Mouse (Mus musculus): Measurements from ENCODE around the gene Pxk. TPM values are rescaled to one million over a fixed set of nuclear protein-coding genes. Genes with fewer than 3 reads are reported as not detected.

Gene Pxk
- polyA plus RNA-seq, 1 experiment from 2014 or later: 39.4 TPM

DNA sequence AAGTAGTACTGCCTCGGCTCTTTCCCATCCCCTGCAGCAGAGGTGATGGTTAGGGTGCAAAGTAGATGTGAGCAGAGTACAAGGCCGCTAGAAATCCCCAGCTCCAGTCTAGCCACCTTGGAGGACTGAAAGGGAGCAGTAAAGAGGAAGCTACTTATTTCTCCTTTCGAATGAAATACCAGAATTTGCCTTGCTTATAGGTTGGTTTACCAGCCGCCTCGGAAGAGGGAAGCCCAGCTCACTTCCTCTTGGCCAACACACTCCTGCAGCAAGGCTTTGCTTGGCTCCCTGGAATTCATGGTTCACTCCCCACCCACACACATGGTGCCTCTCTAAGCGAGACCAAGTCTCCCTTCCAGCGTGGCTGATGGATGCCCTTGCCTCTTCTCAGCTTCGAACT, 34.8 kb downstream of the Pxk start:
- Histone ChIP-seq H3K4me2 (no peak overlapping the region), H3K27ac (no peak overlapping the region), H3K9ac (no peak overlapping the region), H3K4me1 (peaks cover 5% of the 10 kb centered on the region), H3K9me3 (replicated peaks) (no peaks in the 10 kb centered on the region), H3K4me3 (no peak overlapping the region), H3K36me3 (ENCODE audit: poor library complexity, severe bottlenecking) (peaks cover 17% of the 10 kb centered on the region; the same call in 1 of the 2 replicates), H3K27me3 (no peaks in the 10 kb centered on the region)
- WGBS: 86% methylated on average over 8 of the region's 8 CpGs
- ATAC-seq: no peak

DNA sequence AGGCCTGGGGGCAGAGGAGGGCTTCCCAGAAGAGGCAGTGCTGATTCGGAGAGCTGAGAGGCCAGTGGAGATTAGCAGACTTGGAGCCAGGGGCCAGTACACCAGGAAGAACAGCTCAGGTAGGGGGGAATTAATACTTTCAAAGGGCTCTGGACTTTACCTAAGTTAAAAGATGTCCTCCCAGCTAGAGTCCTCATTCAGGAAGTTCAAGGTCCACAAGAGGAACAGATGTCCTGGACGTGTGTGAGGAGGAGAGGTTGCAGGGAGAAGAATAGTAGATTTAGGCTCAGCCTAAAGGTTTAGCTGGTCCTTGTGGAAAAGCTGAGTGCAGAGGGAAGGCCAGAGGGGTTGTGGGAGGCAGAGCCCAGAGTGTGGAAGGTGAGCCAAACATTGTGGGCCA, 36.2 kb downstream of the Pxk start:
- Histone ChIP-seq H3K4me3 (no peak overlapping the region), H3K9ac (no peak overlapping the region), H3K4me2 (no peak overlapping the region), H3K4me1 (peaks cover 5% of the 10 kb centered on the region), H3K9me3 (replicated peaks) (no peaks in the 10 kb centered on the region), H3K27me3 (no peaks in the 10 kb centered on the region), H3K27ac (no peak overlapping the region), H3K36me3 (ENCODE audit: poor library complexity, severe bottlenecking) (peaks cover 22% of the 10 kb centered on the region; the same call in 1 of the 2 replicates)
- no peak for ATAC-seq
- 62% methylated on average over 2 of the region's 2 CpGs for WGBS

DNA sequence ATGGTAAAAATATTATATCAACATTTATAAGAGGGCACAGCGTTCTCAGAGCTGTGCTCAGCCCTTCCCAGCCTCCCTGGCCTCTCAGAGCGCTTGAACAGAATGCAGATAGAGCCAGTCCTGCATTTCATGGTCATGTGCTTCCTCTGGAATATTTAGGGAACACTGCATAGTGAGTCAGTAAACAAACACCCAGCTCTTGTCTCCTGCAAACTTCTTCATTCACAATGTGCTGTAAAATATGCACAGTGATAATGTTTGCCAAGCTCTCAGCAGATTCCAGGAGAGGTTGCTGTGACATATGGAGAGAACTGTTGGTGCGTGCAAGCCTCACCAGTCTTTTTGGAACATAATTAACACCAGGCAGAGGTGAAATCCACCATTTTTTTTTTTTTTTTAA, 37.1 kb downstream of the Pxk start:
- H3K36me3 ChIP-seq (ENCODE audit: poor library complexity, severe bottlenecking): peaks cover 22% of the 10 kb centered on the region; the same call in 1 of the 2 replicates
- H3K4me1 ChIP-seq: peaks cover 12% of the 10 kb centered on the region
- H3K27me3 ChIP-seq: no peaks in the 10 kb centered on the region
- 71% methylated on average over 3 of the region's 3 CpGs for WGBS
- H3K9ac ChIP-seq: no peak overlapping the region
- H3K4me3 ChIP-seq: no peak overlapping the region
- H3K27ac ChIP-seq: no peak overlapping the region
- ATAC-seq: peak; percentile 76
- H3K4me2 ChIP-seq: no peak overlapping the region
- no peaks in the 10 kb centered on the region for H3K9me3 ChIP-seq (replicated peaks)

DNA sequence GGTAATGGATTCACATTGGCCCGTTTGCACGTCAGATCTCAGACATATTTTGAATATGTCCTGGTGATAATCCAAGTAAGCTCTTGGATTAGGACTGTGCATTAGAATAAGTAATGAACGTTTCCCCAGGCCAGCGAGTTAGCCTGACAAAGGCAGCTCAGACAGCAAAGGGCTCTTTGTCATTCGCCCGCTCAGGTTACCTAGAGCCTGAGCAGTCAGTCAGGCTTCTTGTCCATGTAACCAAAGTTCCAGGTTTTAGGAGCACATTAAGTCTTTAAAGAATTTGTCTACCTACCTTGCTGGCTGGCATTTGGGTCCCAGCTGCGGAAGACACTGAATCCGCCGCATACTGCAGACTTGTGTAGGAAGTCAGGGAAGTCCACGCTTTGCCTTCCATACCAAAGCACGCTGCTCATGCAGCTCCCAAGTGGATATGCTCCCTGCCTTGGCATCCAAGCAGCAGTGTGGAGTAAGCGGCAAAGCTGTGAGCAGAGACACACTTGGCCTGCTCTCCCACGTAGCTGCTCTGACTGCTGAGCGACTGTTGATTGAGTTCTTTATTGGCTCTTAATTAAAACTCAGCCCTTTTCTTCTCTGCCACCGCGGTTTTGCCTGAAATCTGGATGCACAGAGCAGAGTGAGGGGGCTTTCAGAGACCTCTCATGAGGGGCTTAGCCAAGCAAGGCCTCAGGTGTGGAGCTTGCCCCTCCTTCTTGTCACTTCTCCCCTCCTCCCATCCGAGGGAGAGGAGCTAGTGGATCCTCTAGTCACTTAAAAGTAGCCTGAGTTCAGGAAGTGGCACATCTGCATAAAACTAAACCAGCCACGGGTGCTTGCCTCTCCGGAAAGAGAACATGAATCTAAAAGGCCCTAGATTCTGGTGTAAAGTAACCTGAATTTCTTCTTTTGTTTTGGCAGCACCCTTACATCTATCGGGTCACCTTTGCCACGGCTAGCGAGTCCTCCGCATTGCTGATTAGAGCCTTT, 42.0 kb downstream of the Pxk start:
- Histone ChIP-seq H3K9me3 (replicated peaks) (no peaks in the 10 kb centered on the region), H3K9ac (peak overlapping the region; percentile 21; the same call in 1 of the 2 replicates), H3K4me2 (no peak overlapping the region), H3K27me3 (no peaks in the 10 kb centered on the region), H3K4me1 (peaks cover 12% of the 10 kb centered on the region), H3K27ac (no peak overlapping the region), H3K4me3 (no peak overlapping the region), H3K36me3 (ENCODE audit: poor library complexity, severe bottlenecking) (peaks cover 36% of the 10 kb centered on the region)
- peak; percentile 72 for ATAC-seq
- 24% methylated on average over 23 of the region's 23 CpGs for WGBS

DNA sequence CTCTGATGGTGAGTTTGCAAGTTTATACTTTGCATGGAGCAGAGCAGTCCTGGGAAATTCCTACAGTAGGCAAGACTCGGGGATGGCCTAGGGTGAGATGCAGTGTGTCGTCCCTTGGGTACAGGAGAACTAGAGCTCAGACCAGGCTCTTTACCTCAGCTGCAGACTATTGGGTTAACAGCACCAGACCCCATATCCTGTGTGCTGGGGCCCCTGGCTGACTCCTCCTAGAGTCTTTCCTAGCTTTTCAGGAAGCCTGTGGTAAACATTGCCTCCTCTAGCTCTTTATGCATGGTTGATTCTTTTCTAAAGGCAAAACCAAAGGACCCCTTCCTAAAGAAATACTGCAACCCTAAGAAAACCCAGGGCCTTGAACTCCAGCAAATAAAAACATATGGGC, 43.1 kb downstream of the Pxk start:
- H3K27me3 ChIP-seq: no peaks in the 10 kb centered on the region
- H3K27ac ChIP-seq: no peak overlapping the region
- H3K9me3 ChIP-seq (replicated peaks): no peaks in the 10 kb centered on the region
- no peak overlapping the region for H3K4me2 ChIP-seq
- no peak overlapping the region for H3K4me3 ChIP-seq
- H3K9ac ChIP-seq: no peak overlapping the region
- peaks cover 12% of the 10 kb centered on the region for H3K4me1 ChIP-seq
- peaks cover 39% of the 10 kb centered on the region for H3K36me3 ChIP-seq (ENCODE audit: poor library complexity, severe bottlenecking)
- no peak for ATAC-seq
- 58% methylated on average over 2 of the region's 2 CpGs for WGBS

DNA sequence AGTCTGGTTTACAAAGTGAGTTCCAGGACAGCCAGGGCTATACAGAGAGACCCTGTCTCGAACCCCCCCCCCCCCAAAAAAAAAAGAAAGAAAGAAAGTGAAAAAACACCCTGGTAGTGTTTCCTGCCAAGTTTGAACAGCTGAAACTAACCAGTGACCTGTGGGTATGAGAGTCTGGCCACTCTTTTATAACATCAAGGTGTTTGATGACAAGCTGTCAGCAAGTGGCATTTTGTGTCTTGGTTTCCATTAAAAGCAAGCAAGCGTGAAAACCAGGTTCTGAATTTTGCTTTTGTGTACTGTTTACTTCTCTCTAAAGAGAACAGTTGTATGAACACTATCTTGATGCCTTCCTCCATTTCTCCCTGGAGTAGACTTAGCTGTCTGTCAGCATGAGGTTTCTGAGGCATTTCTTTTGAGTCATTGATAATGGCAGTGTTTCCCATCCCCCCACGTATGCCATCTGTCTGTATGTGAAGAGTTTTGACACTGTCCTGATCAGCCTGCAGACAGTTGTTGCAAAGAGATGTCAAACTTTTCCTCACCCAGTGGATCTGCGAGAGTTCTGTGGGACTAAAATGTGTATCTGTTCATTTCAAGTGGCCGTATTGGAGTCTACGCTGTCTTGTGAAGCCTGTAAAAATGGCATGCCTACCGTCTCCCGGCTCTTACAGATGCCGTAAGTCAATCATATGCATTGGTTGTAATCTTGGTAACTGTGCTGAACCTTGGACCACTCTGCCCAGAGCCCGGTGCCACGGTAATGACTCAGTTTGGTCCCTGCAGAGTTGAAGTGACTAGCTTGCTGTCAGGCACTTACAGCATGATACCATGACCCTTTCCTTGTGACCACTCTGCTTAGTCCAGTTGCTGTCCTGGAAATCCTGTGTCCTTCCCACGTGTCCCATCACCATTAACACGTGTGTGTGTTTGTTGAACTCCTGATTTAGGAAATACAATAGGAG, 47.9 kb downstream of the Pxk start:
- ATAC-seq: no peak
- Histone ChIP-seq H3K4me1 (peaks cover 4% of the 10 kb centered on the region; the same call in 1 of the 2 replicates), H3K9ac (no peak overlapping the region), H3K36me3 (ENCODE audit: poor library complexity, severe bottlenecking) (peaks cover 55% of the 10 kb centered on the region), H3K9me3 (replicated peaks) (no peaks in the 10 kb centered on the region), H3K27ac (no peak overlapping the region; the same call in 1 of the 2 replicates), H3K27me3 (no peaks in the 10 kb centered on the region), H3K4me2 (no peak overlapping the region), H3K4me3 (no peak overlapping the region)
- 88% methylated on average over 13 of the region's 13 CpGs for WGBS

DNA sequence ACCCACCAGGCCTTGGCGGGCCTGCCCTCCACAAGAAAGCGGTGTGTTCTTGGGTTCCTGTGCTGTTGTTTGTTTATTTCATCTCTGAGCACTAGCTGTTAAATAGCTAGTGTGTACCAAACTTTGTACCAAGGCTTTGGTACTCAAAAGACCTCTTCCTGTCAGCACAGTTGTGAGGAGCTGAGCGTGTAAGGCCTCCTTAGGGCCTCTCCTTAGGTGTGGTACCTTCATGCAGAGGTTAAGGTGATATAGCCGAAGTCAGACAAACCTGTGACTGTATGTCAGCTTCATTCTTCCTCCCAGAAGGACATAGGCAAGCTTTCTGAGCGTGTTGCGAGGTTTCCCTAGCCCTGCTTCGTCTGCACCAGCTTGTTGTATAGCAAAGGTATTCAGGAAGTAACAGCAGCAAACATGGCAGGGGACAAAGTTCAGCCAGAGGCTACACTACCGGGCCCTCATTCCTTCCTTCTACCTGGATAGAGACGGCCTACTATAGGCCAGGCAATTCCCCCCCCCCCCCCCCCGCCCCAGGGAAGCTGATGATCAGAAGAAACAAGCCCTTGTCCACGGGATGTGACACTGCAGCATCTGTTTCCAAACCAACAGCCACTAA, 48.7 kb downstream of the Pxk start:
- 92% methylated on average over 10 of the region's 11 CpGs for WGBS
- no peaks in the 10 kb centered on the region for H3K9me3 ChIP-seq (replicated peaks)
- no peak overlapping the region for H3K4me2 ChIP-seq
- no peak overlapping the region for H3K9ac ChIP-seq
- H3K27me3 ChIP-seq: no peaks in the 10 kb centered on the region
- ATAC-seq: no peak
- H3K27ac ChIP-seq: no peak overlapping the region
- peaks cover 4% of the 10 kb centered on the region; the same call in 1 of the 2 replicates for H3K4me1 ChIP-seq
- H3K4me3 ChIP-seq: no peak overlapping the region
- peaks cover 55% of the 10 kb centered on the region for H3K36me3 ChIP-seq (ENCODE audit: poor library complexity, severe bottlenecking)

DNA sequence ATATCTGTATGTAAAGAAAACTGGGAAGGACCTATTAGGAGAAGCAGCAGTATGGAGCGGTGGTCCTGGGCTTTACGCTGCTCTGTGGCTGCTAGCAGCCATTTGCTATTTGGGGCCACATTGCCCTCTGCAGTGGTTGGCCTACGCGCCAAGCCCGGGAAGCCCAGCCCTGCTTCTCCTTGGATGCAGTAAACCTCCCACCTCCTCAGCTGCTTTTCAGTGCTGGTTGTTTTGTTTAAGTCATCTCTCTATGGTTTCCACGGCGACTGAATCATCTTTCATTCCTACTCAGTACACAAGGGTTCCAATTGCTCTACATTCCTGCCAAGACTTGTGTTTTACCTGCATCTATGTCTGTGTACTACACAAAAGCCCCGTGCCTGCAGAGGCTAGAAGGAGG, 50.8 kb downstream of the Pxk start:
- no peaks in the 10 kb centered on the region for H3K9me3 ChIP-seq (replicated peaks)
- H3K4me1 ChIP-seq: peaks cover 4% of the 10 kb centered on the region; the same call in 1 of the 2 replicates
- no peaks in the 10 kb centered on the region for H3K27me3 ChIP-seq
- no peak overlapping the region for H3K4me2 ChIP-seq
- no peak overlapping the region for H3K9ac ChIP-seq
- H3K4me3 ChIP-seq: no peak overlapping the region
- no peak for ATAC-seq
- H3K36me3 ChIP-seq (ENCODE audit: poor library complexity, severe bottlenecking): peaks cover 64% of the 10 kb centered on the region
- 77% methylated on average over 8 of the region's 8 CpGs for WGBS
- H3K27ac ChIP-seq: no peak overlapping the region

DNA sequence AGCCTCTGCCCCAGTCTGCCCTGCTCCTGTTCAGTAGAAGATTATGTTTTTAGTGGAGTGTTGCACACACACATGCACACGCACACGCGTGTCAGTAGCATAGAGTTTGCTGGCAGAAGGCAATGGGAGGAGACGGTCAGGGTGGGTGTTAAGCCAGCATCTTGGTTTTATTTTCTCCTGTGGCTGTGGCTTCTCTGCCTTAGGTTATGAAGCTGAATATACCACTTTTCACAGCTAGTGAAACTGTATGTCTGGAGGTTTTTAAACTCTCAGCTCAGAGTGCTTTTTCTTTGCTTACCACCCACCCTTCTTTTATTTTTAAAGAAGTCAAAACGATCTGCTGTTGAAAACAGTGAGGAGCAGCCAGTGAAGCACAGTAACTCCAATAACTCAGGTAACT, 53.7 kb downstream of the Pxk start:
- Histone ChIP-seq H3K9me3 (replicated peaks) (no peaks in the 10 kb centered on the region), H3K27ac (no peak overlapping the region), H3K36me3 (ENCODE audit: poor library complexity, severe bottlenecking) (peaks cover 43% of the 10 kb centered on the region), H3K4me2 (no peak overlapping the region), H3K27me3 (no peaks in the 10 kb centered on the region), H3K9ac (no peak overlapping the region), H3K4me1 (peaks cover 4% of the 10 kb centered on the region; the same call in 1 of the 2 replicates), H3K4me3 (no peak overlapping the region)
- 96% methylated on average over 5 of the region's 5 CpGs for WGBS
- ATAC-seq: no peak

DNA sequence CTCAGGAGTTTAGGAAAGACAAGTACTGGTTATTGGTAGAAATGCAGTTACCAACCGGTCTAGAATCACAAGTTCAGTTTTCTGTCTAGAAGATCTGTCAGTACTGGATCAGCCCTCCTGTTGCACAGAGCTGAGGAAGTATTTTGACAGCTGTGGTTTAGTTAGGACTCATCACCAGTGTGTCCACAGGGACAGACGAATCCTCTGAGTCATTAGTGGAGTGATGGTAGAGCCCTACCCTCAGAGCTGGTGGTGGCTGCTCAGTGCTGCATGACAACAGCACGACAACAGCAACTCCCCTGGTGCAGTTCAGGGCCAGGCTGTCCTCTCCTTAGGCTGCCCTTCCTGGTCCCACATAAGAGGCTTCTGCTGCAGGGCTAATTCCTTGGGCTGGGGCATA, 56.1 kb downstream of the Pxk start:
- 82% methylated on average over 3 of the region's 3 CpGs for WGBS

DNA sequence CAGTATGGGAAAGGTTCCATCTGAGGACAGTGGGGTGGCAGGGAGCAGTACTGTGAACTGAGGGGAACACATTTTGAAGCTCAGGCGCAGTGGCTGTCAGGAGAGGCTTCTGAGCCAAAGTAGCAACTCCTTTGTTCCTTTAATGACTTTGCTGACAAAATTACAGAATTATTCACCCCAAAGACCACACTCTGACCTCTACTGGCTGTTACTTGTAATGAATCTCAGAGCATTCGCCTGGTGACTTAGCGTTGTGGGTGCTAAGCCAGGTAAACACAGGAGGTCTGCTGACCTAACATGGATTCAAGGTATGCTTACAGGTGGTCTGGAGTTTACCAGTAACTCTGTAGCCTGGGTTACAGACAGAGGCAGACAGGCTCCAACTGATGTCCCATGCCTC, 58.9 kb downstream of the Pxk start:
- Histone ChIP-seq H3K4me3 (no peak overlapping the region), H3K9ac (no peak overlapping the region), H3K4me1 (no peaks in the 10 kb centered on the region), H3K4me2 (no peak overlapping the region), H3K9me3 (replicated peaks) (no peaks in the 10 kb centered on the region), H3K36me3 (ENCODE audit: poor library complexity, severe bottlenecking) (peaks cover 34% of the 10 kb centered on the region), H3K27me3 (no peaks in the 10 kb centered on the region), H3K27ac (no peak overlapping the region)
- WGBS: 31% methylated on average over 3 of the region's 3 CpGs
- ATAC-seq: no peak

More for the DNA sequence above, 56.1 kb downstream of the Pxk start:
- no peaks in the 10 kb centered on the region for H3K27me3 ChIP-seq
- H3K36me3 ChIP-seq (ENCODE audit: poor library complexity, severe bottlenecking): peaks cover 35% of the 10 kb centered on the region
- ATAC-seq: no peak
- no peak overlapping the region for H3K4me2 ChIP-seq
- H3K9me3 ChIP-seq (replicated peaks): no peaks in the 10 kb centered on the region
- no peak overlapping the region for H3K4me3 ChIP-seq
- H3K4me1 ChIP-seq: peaks cover under 1% of the 10 kb centered on the region; the same call in 1 of the 2 replicates
- no peak overlapping the region for H3K27ac ChIP-seq
- no peak overlapping the region for H3K9ac ChIP-seq
